Mouse (Mus musculus): ENCODE data around the gene Ptprm. TPM values are rescaled to one million over a fixed set of nuclear protein-coding genes. Genes with fewer than 3 reads are reported as not detected.
"Not testable (repeated sequence)": the region's sequence is repeated elsewhere in the genome, so short reads cannot be mapped to it uniquely, and the experiment has no call there.

Ptprm gene
- polyA plus RNA-seq, 1 experiment = 4.6 TPM

DNA sequence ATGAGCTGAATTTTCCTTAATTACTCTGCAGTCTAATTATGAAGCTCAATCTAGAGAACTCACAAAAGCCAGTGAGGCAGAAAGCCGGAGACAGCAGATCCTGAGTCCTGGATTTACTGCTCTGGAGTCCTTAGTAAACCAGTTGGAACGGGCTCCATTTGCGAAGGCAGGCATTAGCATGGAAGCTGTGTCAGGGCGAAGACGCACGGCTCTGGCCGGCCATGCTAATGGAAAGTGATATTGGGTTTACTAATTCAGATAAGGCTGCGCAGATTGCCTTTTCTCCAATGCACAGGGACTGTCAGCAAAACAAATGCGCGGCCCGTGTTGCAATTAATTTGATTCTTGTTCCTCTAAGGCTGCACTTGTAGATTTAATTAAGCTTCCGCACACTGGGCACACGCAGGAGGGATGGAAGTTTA is 484.7 kb downstream of the Ptprm start:
- H3K4me3 ChIP-seq (ENCODE audit: control insufficient read depth, low read depth, low read length) = no peak overlapping the region
- H3K27me3 ChIP-seq (ENCODE audit: control insufficient read depth, insufficient read depth, low read length) = no peaks in the 10 kb centered on the region
- H3K27ac ChIP-seq (ENCODE audit: control insufficient read depth, insufficient read depth, low read depth, low read length) = no peak overlapping the region
- TF ChIP-seq POLR2A (IDR thresholded peaks at IDR 0.05; ENCODE audit: control insufficient read depth, low read depth, low read length) (no peak), CTCF (IDR thresholded peaks at IDR 0.05; ENCODE audit: control insufficient read depth, insufficient read depth, insufficient replicate concordance, low read depth, low read length) (no peak)
- no peaks in the 10 kb centered on the region for H3K4me1 ChIP-seq (ENCODE audit: control insufficient read depth, insufficient read depth, low read length)
- H3K36me3 ChIP-seq (ENCODE audit: control insufficient read depth, insufficient read depth, low read length) = no peaks in the 10 kb centered on the region

GRCm38 (mm10) chr17:66864441-66864840 is 489.8 kb downstream of the Ptprm start:
- TF ChIP-seq POLR2A (IDR thresholded peaks at IDR 0.05; ENCODE audit: control insufficient read depth, low read depth, low read length) (no peak), CTCF (IDR thresholded peaks at IDR 0.05; ENCODE audit: control insufficient read depth, insufficient read depth, insufficient replicate concordance, low read depth, low read length) (no peak)
- H3K4me1 ChIP-seq (ENCODE audit: control insufficient read depth, insufficient read depth, low read length) = no peaks in the 10 kb centered on the region

DNA sequence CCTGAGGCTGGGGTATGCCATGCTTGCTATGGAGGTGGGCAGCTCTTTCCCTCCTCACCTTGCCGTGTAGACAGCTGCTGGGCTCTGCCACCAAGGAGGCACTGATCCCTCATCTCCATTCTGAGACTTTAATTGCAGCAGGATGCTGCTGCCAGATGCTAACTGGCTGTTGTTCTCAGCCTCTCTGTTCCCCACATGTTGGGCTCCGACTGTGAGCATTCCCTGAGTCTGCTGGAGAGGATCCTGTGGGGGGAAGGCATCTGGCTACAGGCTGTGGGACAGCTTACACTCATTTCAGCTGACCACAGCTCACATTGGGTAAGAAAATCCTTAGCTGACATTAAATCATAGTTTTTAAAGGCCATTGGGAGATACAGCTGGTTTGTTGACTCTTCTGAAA is 492.7 kb downstream of the Ptprm start:
- no peaks in the 10 kb centered on the region for H3K36me3 ChIP-seq (ENCODE audit: control insufficient read depth, insufficient read depth, low read length)
- H3K27ac ChIP-seq (ENCODE audit: control insufficient read depth, insufficient read depth, low read depth, low read length) = no peak overlapping the region
- TF ChIP-seq POLR2A (IDR thresholded peaks at IDR 0.05; ENCODE audit: control insufficient read depth, low read depth, low read length) (no peak), CTCF (IDR thresholded peaks at IDR 0.05; ENCODE audit: control insufficient read depth, insufficient read depth, insufficient replicate concordance, low read depth, low read length) (no peak)
- no peaks in the 10 kb centered on the region for H3K27me3 ChIP-seq (ENCODE audit: control insufficient read depth, insufficient read depth, low read length)
- no peak overlapping the region for H3K4me3 ChIP-seq (ENCODE audit: control insufficient read depth, low read depth, low read length)
- H3K4me1 ChIP-seq (ENCODE audit: control insufficient read depth, insufficient read depth, low read length) = no peaks in the 10 kb centered on the region

More at GRCm38 (mm10) chr17:66864441-66864840, 489.8 kb downstream of the Ptprm start:
- H3K4me3 ChIP-seq (ENCODE audit: control insufficient read depth, low read depth, low read length) = no peak overlapping the region
- no peak overlapping the region for H3K27ac ChIP-seq (ENCODE audit: control insufficient read depth, insufficient read depth, low read depth, low read length)
- no peaks in the 10 kb centered on the region for H3K36me3 ChIP-seq (ENCODE audit: control insufficient read depth, insufficient read depth, low read length)
- no peaks in the 10 kb centered on the region for H3K27me3 ChIP-seq (ENCODE audit: control insufficient read depth, insufficient read depth, low read length)

GRCm38 (mm10) chr17:66858757-66859156 is 495.5 kb downstream of the Ptprm start:
- Histone ChIP-seq H3K27ac (ENCODE audit: control insufficient read depth, insufficient read depth, low read depth, low read length) (no peak overlapping the region), H3K27me3 (ENCODE audit: control insufficient read depth, insufficient read depth, low read length) (no peaks in the 10 kb centered on the region), H3K4me3 (ENCODE audit: control insufficient read depth, low read depth, low read length) (no peak overlapping the region), H3K36me3 (ENCODE audit: control insufficient read depth, insufficient read depth, low read length) (no peaks in the 10 kb centered on the region), H3K4me1 (ENCODE audit: control insufficient read depth, insufficient read depth, low read length) (no peaks in the 10 kb centered on the region)
- TF ChIP-seq POLR2A (IDR thresholded peaks at IDR 0.05; ENCODE audit: control insufficient read depth, low read depth, low read length) (no peak), CTCF (IDR thresholded peaks at IDR 0.05; ENCODE audit: control insufficient read depth, insufficient read depth, insufficient replicate concordance, low read depth, low read length) (no peak)

- Histone ChIP-seq H3K27ac (ENCODE audit: control insufficient read depth, insufficient read depth, low read depth, low read length) (no peak overlapping the region), H3K4me3 (ENCODE audit: control insufficient read depth, low read depth, low read length) (no peak overlapping the region), H3K4me1 (ENCODE audit: control insufficient read depth, insufficient read depth, low read length) (no peaks in the 10 kb centered on the region), H3K27me3 (ENCODE audit: control insufficient read depth, insufficient read depth, low read length) (no peaks in the 10 kb centered on the region), H3K36me3 (ENCODE audit: control insufficient read depth, insufficient read depth, low read length) (no peaks in the 10 kb centered on the region)
- TF ChIP-seq CTCF (IDR thresholded peaks at IDR 0.05; ENCODE audit: control insufficient read depth, insufficient read depth, insufficient replicate concordance, low read depth, low read length) (no peak), POLR2A (IDR thresholded peaks at IDR 0.05; ENCODE audit: control insufficient read depth, low read depth, low read length) (no peak)
Observed at GRCm38 (mm10) chr17:66852496-66852895, 501.8 kb downstream of the Ptprm start.

GRCm38 (mm10) chr17:66847011-66847410 is 507.2 kb downstream of the Ptprm start:
- H3K4me3 ChIP-seq (ENCODE audit: control insufficient read depth, low read depth, low read length); H3K4me1 ChIP-seq (ENCODE audit: control insufficient read depth, insufficient read depth, low read length); H3K36me3 ChIP-seq (ENCODE audit: control insufficient read depth, insufficient read depth, low read length); H3K27me3 ChIP-seq (ENCODE audit: control insufficient read depth, insufficient read depth, low read length); H3K27ac ChIP-seq (ENCODE audit: control insufficient read depth, insufficient read depth, low read depth, low read length): not testable (repeated sequence)

DNA sequence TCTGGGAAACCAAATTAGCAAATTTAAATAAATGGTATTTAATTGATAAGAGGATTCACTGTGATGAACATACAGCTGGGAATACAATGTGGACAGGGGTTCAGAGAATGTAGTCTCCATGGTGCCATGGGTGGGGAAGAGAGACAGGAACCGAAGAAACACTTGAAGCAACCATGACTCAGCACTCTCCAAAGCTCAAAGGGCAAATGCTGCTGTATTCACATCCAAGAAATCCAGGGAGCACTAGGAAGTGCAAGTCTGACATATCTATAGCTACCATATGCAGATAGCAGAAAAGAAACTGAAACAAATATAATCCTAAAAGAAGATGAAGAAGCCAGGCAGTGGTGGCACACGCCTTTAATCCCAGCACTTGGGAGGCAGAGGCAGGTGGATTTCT is 531.9 kb downstream of the Ptprm start:
- Histone ChIP-seq H3K4me3 (ENCODE audit: control insufficient read depth, low read depth, low read length) (no peak overlapping the region), H3K27ac (ENCODE audit: control insufficient read depth, insufficient read depth, low read depth, low read length) (no peak overlapping the region), H3K27me3 (ENCODE audit: control insufficient read depth, insufficient read depth, low read length) (no peaks in the 10 kb centered on the region), H3K4me1 (ENCODE audit: control insufficient read depth, insufficient read depth, low read length) (no peaks in the 10 kb centered on the region), H3K36me3 (ENCODE audit: control insufficient read depth, insufficient read depth, low read length) (no peaks in the 10 kb centered on the region)
- no peak for TF ChIP-seq CTCF (IDR thresholded peaks at IDR 0.05; ENCODE audit: control insufficient read depth, insufficient read depth, insufficient replicate concordance, low read depth, low read length)
- no peak for TF ChIP-seq POLR2A (IDR thresholded peaks at IDR 0.05; ENCODE audit: control insufficient read depth, low read depth, low read length)

- Histone ChIP-seq H3K27me3 (ENCODE audit: control insufficient read depth, insufficient read depth, low read length) (no peaks in the 10 kb centered on the region), H3K4me1 (ENCODE audit: control insufficient read depth, insufficient read depth, low read length) (no peaks in the 10 kb centered on the region), H3K27ac (ENCODE audit: control insufficient read depth, insufficient read depth, low read depth, low read length) (no peak overlapping the region), H3K36me3 (ENCODE audit: control insufficient read depth, insufficient read depth, low read length) (no peaks in the 10 kb centered on the region), H3K4me3 (ENCODE audit: control insufficient read depth, low read depth, low read length) (no peak overlapping the region)
- TF ChIP-seq POLR2A (IDR thresholded peaks at IDR 0.05; ENCODE audit: control insufficient read depth, low read depth, low read length) (no peak), CTCF (IDR thresholded peaks at IDR 0.05; ENCODE audit: control insufficient read depth, insufficient read depth, insufficient replicate concordance, low read depth, low read length) (no peak)
Observed at GRCm38 (mm10) chr17:66817380-66817779, 536.9 kb downstream of the Ptprm start.
